Mouse (Mus musculus) cerebellum, adult 11 months (tissue): ENCODE data around the gene March7.

Experiments used
- DNase-seq: peaks from one replicate; pipeline ENCODE4 v3.0.0; 2022

March7 gene

DNA sequence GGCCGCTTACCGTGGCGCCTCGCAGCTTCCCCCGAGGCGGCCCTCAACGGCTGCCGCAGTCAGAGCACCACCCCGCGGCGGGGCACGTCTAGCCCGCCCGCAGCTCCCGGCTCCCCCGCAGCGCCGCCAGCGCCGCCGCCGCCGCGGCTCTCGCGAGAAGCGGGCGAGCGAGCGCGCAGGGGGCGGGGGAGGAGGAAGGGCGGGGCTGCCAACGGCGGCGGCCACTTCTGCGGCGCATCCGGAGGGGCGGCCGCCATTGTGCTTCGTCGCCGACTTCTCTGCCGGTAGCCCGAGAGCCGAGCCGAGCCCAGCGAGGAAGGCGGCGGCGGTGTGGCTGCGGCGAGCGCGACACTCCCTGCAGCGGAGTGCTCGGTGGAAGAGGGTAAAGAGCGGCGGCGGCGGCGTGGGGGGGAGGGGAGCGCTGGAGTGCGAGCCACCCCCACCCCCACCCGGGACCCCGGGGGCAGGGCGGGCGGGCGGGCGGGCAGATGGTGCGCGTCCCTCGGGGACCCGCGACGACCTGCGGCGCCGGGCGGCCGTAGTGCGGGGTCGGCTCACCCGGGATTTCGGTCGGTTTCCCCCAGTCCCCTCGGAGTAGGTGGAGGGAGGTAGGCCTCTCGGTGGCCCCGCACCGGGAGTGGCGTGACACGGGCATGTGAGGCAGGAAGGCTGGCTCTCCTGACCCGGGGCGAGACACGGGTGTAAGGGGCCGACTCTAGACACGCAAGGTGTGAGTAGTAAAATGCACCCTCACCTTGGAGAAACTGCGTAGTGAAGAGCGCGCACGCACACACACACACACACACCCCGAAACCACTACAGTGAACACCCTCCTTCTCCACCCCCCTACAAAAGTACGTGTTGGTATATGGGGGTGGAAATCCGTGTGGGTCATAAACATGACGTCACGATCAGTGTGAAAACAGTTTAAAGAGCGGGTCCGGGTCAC is at the start of gene March7, which contains the start of gene Baz2b:
Gene March7, plus strand, starts transcription at position 185 of the 949 bp plus-strand sequence.
Gene Baz2b, minus strand, starts transcription at position 137 of the 949 bp plus-strand sequence.
- peak; percentile 81 for DNase-seq

DNA sequence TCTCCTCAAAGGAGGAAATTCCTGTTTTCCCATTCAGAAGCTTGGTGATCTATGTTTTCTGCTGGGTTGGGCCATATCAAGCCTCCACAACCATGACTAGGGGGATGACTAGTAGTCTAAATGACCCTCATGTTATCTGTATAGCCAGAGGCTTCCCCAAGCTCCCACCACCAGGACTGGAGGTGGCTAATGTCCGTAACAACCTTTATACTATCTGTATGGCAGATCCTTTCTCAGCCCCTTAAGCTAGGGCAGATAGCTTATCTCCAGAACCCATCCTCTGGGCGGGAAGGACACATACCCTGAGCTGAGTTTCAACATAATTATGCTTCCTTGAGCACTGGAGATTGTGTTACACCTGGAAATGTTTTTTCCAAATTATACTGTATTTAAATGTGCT is 45.9 kb upstream of the March7 start:
- no peak for DNase-seq

- DNase-seq = no peak
Measured at GRCm38 (mm10) chr2:60165679-60166078, 44.0 kb upstream of the March7 start.

GRCm38 (mm10) chr2:60166878-60167277 is 42.8 kb upstream of the March7 start:
- DNase-seq = no peak

- peak; percentile 9 for DNase-seq
Measured at GRCm38 (mm10) chr2:60171786-60172530, 37.7 kb upstream of the March7 start.

DNA sequence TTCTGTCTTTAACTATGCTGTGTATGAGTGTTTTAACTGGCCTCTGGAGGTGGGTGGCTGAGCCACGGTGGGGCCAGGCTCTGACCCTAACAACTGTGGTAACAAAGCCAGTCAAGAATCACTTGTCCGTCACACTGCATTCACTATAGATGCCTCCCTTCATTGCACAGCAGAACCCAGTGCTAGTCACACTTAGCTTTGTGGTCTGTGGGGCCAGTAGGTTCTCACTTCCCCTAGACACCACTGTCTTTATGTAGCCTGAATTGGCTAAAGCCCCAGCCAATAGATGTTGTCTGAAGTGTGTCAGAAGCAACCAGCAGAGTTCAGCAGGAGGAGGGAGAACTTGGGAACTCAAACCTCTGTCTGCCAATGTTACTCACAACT is 37.2 kb upstream of the March7 start:
- no peak for DNase-seq

- no peak for DNase-seq
Measured at GRCm38 (mm10) chr2:60173190-60173589, 36.5 kb upstream of the March7 start.

DNA sequence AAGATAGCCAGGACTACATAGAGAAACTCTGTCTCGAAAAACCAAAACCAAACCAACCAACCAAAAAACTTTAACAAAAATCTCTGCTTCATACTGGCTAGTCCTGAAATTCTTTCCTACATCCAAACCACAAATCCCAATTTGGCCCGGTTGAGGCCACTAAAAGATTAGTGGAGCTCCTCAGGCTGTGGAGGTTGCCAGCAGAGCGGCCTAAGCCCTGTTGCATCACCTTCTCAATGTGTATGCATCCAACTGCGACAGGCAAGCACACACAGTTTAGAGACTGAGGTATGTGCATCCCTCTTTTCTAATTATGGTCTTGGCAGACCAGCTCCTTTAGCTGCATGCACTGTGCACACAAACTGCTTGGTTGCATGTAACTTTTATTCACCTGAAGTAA is 36.1 kb upstream of the March7 start:
- no peak for DNase-seq

DNA sequence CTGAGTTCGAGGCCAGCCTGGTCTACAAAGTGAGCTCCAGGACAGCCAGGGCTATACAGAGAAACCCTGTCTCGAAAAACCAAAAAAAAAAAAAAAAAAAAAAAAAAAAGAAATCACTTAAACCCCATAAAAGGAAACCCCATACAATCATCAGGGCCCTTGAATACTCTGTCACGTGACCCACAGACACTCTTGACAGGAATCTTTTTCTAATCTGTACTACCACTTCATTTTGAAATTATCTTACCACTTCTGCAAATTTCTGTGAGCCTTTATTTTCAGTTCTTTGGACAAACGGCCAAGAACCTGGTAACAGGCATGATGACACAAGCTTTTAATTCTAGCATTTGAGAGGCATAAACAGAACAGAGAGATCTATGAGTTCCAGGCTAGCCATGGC is 34.6 kb upstream of the March7 start:
- DNase-seq = no peak

DNA sequence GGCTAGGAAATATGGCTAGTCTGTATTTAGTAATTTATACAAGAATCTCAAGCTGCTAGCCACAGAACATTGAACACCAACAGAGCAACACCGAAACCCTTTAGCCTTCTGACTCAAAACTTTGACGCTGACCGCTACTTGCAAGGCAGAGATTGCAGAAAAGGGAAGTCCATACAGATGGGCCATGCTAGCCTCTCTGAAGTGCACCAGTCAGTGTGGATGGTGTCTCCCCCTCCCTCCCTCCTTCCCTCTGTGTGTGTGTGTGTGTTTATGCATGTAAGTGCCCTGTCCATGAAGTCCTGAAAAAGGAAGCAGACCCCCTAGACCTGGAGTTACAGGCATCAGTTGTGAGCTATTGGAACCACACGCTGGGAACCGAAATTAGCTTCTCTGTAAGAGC is 33.6 kb upstream of the March7 start:
- no peak for DNase-seq

DNA sequence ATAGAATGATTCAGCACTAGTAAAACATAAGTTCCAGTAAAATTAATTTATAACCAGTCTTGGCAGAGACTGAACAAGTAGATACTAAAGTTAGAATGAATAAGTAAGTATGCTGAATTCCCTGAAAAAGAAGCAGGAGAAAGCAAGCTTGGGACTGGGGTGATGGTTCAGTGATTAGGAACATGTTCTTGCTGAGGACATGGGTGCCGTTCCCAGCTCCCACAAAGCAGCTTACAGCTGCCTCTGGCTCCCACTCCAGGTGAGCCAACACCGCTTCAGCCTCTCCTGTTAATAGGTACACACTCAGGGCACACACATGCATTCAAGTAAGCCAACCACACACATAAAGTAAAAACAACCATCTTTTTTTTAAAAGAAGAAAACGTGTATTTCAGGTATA is 32.2 kb upstream of the March7 start:
- DNase-seq = no peak

DNA sequence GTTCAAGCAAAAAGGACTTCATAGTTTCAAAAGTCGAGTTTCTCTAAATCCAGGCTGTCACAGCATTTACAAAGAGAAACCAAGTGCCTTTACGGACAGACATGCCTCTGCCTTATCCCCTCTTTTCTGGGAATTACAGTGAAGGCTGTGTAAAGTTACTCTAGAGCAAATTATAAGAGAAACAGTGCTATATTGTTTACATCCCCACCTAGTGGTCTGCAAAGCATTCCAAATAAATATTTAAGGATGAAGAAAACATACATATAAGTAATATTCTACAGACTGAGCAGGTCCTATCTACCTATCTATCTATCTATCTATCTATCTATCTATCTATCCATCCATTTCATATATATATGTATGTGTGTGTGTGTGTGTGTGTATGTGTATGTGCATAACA is 28.0 kb upstream of the March7 start:
- no peak for DNase-seq

DNA sequence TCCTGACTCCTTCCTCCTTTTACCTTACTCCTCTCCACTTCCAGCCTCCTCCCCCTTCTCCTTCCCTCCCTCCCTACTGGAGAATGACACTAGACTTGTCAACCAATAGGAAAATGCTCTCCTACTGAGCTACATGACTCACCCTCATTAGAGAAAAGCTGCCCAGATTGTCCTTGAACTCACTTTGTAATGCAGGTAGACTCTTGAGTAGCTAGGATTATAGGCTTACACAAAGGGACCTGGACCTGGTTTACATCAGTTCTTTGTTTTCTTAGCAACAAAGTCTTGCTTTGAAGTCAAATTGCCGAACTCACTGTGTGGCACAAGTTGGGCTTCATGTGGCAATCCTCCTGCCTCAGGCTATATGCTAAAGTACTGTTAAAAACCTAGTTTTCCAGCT is 12.8 kb upstream of the March7 start:
- no peak for DNase-seq

- no peak for DNase-seq
Measured at GRCm38 (mm10) chr2:60200051-60200562, 9.6 kb upstream of the March7 start.

DNA sequence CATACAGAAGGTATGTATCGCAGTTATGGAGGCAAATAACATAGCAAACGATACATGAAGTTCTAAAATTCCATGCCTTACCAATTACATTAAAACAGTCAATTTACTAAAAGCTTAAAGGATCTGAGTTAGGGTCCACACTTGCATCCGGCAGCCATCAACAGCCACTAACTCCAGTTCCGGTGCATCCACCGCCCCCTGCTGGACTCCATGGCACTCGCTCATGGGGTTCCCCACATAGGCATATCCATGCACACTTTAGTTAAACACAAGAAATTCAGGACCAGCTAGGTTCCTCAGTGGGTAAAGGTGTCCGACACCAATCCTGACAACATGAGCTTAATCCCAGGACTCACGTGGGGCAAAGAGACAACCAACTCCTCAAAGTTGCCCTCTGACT is 9.0 kb upstream of the March7 start:
- DNase-seq = no peak

GRCm38 (mm10) chr2:60202900-60203530 is 6.7 kb upstream of the March7 start:
- DNase-seq = no peak

DNA sequence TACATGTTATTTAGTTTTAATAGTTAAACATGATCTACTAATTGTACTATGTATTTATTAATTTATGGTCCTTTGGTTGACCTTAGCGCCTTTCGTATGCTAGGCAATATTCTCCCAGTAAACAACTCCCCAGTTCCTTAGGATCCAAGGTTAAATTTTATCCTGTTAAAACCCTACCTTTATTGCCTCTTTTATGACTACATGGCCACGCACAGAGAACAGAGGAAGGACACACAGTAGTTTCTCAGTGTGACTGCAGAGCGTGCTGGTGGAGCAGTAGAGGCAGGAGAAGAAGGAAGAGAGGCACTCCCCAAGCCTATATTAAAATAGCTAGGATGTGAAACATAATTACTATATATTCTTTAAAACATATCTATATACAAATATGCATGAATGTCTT is 6.0 kb upstream of the March7 start:
- DNase-seq = no peak

- DNase-seq = no peak
Measured at GRCm38 (mm10) chr2:60204162-60204561, 5.5 kb upstream of the March7 start.

DNA sequence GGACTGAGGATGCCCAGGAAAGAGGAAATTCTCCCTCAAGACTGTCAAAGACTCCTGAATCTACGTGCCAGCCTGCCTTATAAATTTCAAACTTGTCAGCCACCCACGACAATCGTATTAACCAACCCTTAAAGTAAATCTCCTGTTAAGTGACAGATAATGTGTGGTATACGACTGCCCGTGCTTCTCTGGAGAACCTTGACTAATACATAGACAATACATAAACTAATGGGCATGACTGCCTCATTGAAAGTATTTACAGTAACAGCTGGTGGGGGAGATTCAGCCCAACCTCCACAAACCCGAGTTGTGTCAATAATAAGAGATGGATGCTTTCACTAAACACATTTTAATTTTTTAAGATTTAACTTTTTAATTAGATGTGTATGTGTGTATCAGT is 3.9 kb upstream of the March7 start:
- DNase-seq = no peak

- DNase-seq = peak; percentile 53
Measured at GRCm38 (mm10) chr2:60209122-60209611, 520 bp upstream of the March7 start.

- no peak for DNase-seq
Measured at GRCm38 (mm10) chr2:60210821-60211220, 1.1 kb downstream of the March7 start.

GRCm38 (mm10) chr2:60212488-60212887 is 2.8 kb downstream of the March7 start:
- no peak for DNase-seq

DNA sequence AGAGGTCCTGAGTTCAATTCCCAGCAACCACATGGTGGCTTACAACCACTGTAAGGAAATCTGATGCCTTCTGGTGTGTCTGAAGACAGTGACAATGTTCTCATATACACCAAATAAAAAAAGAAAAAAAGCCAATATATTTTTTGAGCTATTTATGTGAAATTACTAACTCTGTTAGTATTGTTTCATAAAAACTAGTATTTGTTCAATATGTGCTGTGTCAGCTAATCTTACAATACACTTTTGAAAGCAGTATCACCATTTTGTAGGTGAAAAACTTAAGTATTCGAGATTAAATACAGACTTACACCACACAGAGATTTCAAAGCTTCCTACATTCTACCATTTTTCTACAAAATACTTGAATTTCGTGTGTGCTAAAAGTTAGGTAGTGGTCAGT is 5.0 kb downstream of the March7 start:
- DNase-seq = no peak
